Mouse (Mus musculus) C3H10T1/2 (cell line): ENCODE measurements around the gene Shisa3. TPM values are rescaled to one million over a fixed set of nuclear protein-coding genes. Genes with fewer than 3 reads are reported as not detected.

Experiments used
- polyA plus RNA-seq, 2 experiments: library from polyadenylated mRNA; unstranded; fragments of >200 nt; fragmentation: generic; extraction: Trizol; gene quantifications; one replicate each; pipeline ENCODE4 v1.2.1; 2012; ENCODE audit warnings: missing spikeins in 2 of 2

Shisa3 gene
- not detected for polyA plus RNA-seq

DNA sequence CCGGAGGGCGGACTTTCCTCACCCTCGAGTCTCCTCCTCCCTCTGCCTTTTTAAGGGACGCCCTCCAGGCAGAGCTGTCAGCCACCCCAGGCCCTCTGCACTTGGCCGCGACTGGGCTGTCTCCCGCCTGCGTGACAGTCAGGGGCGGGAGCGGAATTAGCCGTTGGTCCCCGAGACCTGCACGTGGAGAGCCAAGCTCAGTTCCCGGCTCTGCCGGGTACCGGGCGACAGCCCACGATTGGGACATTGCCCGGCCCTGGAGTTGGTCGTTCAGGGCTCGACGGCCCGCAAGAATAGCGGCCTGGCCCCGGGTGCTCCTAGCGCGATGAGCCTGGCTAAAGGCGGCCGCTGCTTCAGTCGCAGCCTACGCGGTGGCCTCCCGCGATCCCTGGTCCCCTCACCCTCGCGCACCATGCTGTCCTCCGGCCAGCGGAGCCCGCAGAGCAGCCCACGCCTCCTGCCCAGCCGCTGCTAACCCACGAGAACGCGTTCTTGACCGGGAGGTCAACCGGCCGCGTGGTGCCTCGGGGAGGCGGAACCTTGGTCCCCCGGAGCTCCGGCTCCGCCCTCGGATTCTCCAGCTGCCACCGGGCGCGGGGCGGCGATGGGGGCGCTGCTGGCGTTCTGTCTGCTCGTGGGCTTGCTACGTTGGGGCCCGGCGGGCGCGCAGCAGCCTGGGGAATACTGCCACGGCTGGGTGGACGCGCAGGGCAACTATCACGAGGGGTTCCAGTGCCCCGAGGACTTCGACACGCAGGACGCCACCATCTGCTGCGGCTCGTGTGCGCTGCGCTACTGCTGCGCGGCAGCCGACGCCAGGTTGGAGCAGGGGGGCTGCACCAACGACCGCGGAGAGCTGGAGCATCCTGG is at the start of gene Shisa3:
Gene Shisa3 (plus strand): TSS at position 79 of the 870 bp plus-strand sequence.

Other genes with a start within 250 kb of the Shisa3 start
- gene Bend4, start 179.6 kb upstream of the Shisa3 start, polyA plus RNA-seq: not detected
- gene Atp8a1, start 239.6 kb downstream of the Shisa3 start, polyA plus RNA-seq: under 1 TPM in 1 of 2 experiments, not detected in 1; 0.06 TPM